Mouse (Mus musculus): Measurements from ENCODE around the gene Mrgprb2.

Gene Mrgprb2

DNA sequence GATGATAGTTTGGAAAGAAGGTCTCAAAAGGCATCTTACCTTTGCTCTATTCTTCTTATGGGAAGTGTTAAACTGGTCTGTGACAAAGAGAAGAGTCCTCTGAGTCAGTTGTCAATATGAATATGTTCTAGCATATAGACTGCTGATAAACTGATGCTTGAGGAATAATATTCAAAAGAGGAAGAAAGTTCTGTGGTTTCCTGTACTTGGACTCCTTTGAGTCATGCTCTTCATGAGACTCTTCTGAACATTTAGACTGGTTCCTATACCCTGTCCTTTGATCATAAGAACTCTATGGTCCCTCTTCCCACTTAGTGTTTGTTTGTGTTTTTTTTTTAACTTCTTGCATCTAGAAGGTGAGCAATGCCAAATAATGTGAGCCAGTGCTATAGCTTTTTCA, at the start of gene Mrgprb2:
Gene Mrgprb2, minus strand, starts transcription at position 101 of the 400 bp plus-strand sequence.
- DNase-seq (ENCODE audit: low read depth in 1 of 2, low spot score in 2 of 2), result no peak

Data from monocyte, adult 2 months (primary cell).